Mouse (Mus musculus) small intestine, adult 2 months (tissue): ENCODE data around the gene Git2. TPM values are rescaled to one million over a fixed set of nuclear protein-coding genes. Genes with fewer than 3 reads are reported as not detected.

Experiments used
- H3K27ac ChIP-seq: fragments of 200-500 bp; 2 replicates; pipeline ENCODE4 v1.5.1; 2012; ENCODE audit warnings: low read depth, low read length, control low read depth, inconsistent platforms; ENCODE audit not compliant: insufficient read depth
- H3K27me3 ChIP-seq: fragments of 200-500 bp; 2 replicates; pipeline ENCODE4 v1.6.1; 2012; ENCODE audit warnings: mild to moderate bottlenecking, moderate library complexity, low read length, inconsistent platforms; ENCODE audit not compliant: control insufficient read depth, insufficient read depth
- H3K36me3 ChIP-seq: fragments of 200-500 bp; 2 replicates; pipeline ENCODE4 v1.6.1; 2012; ENCODE audit warnings: mild to moderate bottlenecking, low read length, control low read depth, inconsistent platforms; ENCODE audit not compliant: control insufficient read depth, insufficient read depth
- H3K4me1 ChIP-seq: fragments of 200-500 bp; 2 replicates; pipeline ENCODE4 v1.6.1; 2012; ENCODE audit warnings: low read length, inconsistent platforms, mixed read lengths; ENCODE audit not compliant: control insufficient read depth, insufficient read depth, insufficient read length
- H3K4me3 ChIP-seq: fragments of 200-500 bp; 2 replicates; pipeline ENCODE4 v1.5.1; 2012; ENCODE audit warnings: low read depth, mild to moderate bottlenecking, control low read depth, inconsistent platforms, low read length, moderate library complexity
- CTCF ChIP-seq: fragments of 200-500 bp; IDR thresholded peaks from 2 replicates; pipeline ENCODE4 v1.5.1; 2012; ENCODE audit warnings: low read depth, mild to moderate bottlenecking, control low read depth, inconsistent platforms, low read length, moderate library complexity, mixed read lengths; ENCODE audit not compliant: insufficient replicate concordance, insufficient read length; ENCODE audit errors: extremely low read depth
- POLR2A ChIP-seq: fragments of 200-500 bp; IDR thresholded peaks from 2 replicates; pipeline ENCODE4 v1.6.1; 2012; ENCODE audit warnings: low read depth, mild to moderate bottlenecking, control low read depth, inconsistent platforms, low read length, moderate library complexity
- WGBS: fragments of 180-500 bp; shearing (Covaris S2); methylation state at CpG from one replicate; pipeline ENCODE4 v1.1.7; 2018; 5-methylcytosine and 5-hydroxymethylcytosine counted together
- polyA plus RNA-seq: library from polyadenylated mRNA; depleted of rRNA; stranded (reverse); fragments of >200 nt; gene quantifications from 2 replicates; pipeline ENCODE4 v1.2.3, GENCODE M21; 2012

Gene Git2
- polyA plus RNA-seq, 1 experiment, result 25.1 TPM

- 94% methylated on average over 18 of the region's 18 CpGs for WGBS
- peaks cover 29% of the 10 kb centered on the region for H3K36me3 ChIP-seq
- no peak overlapping the region for H3K27ac ChIP-seq
- H3K27me3 ChIP-seq, result no peaks in the 10 kb centered on the region
- H3K4me3 ChIP-seq, result no peak overlapping the region
- TF ChIP-seq CTCF, result no peak
- TF ChIP-seq POLR2A, result no peak
- H3K4me1 ChIP-seq, result peaks cover 10% of the 10 kb centered on the region
Measured at GRCm38 (mm10) chr5:114714551-114714950, 60.8 kb downstream of the Git2 start.

- H3K27me3 ChIP-seq, result no peaks in the 10 kb centered on the region
- WGBS, result 89% methylated on average over 21 of the region's 21 CpGs
- no peak overlapping the region for H3K27ac ChIP-seq
- H3K4me1 ChIP-seq, result no peaks in the 10 kb centered on the region
- H3K36me3 ChIP-seq, result peaks cover 13% of the 10 kb centered on the region
- no peak for TF ChIP-seq POLR2A
- TF ChIP-seq CTCF, result no peak
- no peak overlapping the region; the same call in 1 of the 2 replicates for H3K4me3 ChIP-seq
Measured at GRCm38 (mm10) chr5:114709357-114709756, 66.0 kb downstream of the Git2 start.

- 55% methylated on average over 15 of the region's 15 CpGs for WGBS
- Histone ChIP-seq H3K27ac (no peak overlapping the region), H3K27me3 (no peaks in the 10 kb centered on the region), H3K36me3 (peaks cover 11% of the 10 kb centered on the region), H3K4me1 (no peaks in the 10 kb centered on the region), H3K4me3 (peak overlapping the region; percentile 100)
- TF ChIP-seq CTCF, result no peak
- TF ChIP-seq POLR2A, result no peak
Measured at GRCm38 (mm10) chr5:114708491-114708890, 66.8 kb downstream of the Git2 start.

GRCm38 (mm10) chr5:114707265-114708068, 67.8 kb downstream of the Git2 start, which contains the start of gene Tchp:
Gene Tchp (plus strand): TSS chr5:114707760.
- WGBS, result 6% methylated on average over 49 of the region's 49 CpGs

DNA sequence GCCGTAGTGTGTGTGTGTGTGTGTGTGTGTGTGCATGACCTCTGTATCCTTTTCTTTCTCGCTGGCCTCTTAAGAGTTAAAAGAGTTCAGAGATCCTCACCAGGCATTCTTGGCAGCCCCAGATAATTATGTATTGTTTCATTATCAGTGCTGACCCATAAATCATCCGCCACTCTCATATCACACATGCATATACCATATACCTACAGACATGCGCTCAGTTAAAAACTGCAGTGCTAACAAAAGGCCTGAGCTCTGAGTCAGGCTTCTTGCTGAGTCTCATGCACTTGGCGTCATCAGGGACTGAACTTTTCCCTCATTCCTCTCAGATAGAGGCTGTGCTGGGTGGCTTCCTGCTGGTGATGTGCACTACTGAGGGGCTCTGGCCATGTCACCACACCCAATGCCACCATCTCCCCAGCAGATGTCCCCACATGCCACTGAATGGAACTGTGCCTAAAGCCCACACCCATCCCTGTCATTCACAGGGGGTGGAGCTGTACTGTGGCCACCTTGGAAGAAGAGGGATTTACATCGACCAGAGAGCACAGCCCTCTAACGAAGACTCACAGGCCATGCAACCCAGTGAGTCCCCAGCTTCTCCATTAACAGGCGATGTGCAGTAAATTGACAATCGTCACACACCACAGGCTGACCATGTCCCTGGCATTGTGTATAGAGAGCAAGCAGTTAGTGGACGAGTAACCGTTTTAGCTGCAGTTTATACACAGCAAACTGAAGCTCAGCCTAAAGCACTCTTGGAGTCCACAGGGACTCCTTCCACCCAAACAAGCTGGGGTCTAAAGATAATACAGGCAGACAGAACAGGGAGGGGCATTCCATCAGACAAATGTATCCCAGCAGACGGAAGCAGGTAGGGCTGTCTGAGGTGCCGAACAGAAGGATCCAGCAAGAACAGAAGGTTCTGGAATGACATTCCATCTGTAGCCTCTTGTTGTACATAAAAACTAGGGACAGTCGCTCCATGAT, 72.6 kb downstream of the Git2 start:
- H3K4me1 ChIP-seq, result no peaks in the 10 kb centered on the region
- no peaks in the 10 kb centered on the region for H3K27me3 ChIP-seq
- 48% methylated on average over 14 of the region's 14 CpGs for WGBS
- no peak overlapping the region for H3K27ac ChIP-seq
- H3K36me3 ChIP-seq, result no peaks in the 10 kb centered on the region
- TF ChIP-seq CTCF, result peak; percentile 40; the same call in 1 of the 2 replicates
- TF ChIP-seq POLR2A, result no peak
- no peak overlapping the region for H3K4me3 ChIP-seq

More at GRCm38 (mm10) chr5:114707265-114708068, 67.8 kb downstream of the Git2 start, which contains the start of gene Tchp:
- no peak within 1 kb of the TSS for H3K27ac ChIP-seq
- TF ChIP-seq POLR2A (no peak; the same call in 1 of the 2 replicates), CTCF (peak; percentile 81; the same call in 1 of the 2 replicates)
- no peaks in the 10 kb centered on the region for H3K4me1 ChIP-seq
- H3K4me3 ChIP-seq, result peak within 1 kb of the TSS; percentile 100
- peaks cover 9% of the 10 kb centered on the region for H3K36me3 ChIP-seq
- no peaks in the 10 kb centered on the region for H3K27me3 ChIP-seq

GRCm38 (mm10) chr5:114699015-114699414, 76.3 kb downstream of the Git2 start:
- H3K27me3 ChIP-seq, result no peaks in the 10 kb centered on the region
- no peak overlapping the region for H3K4me3 ChIP-seq
- no peaks in the 10 kb centered on the region for H3K36me3 ChIP-seq
- no peak overlapping the region for H3K27ac ChIP-seq
- 33% methylated on average over 7 of the region's 7 CpGs for WGBS
- no peak for TF ChIP-seq CTCF
- TF ChIP-seq POLR2A, result no peak
- no peaks in the 10 kb centered on the region for H3K4me1 ChIP-seq

- no peak for TF ChIP-seq CTCF
- 84% methylated on average over 19 of the region's 19 CpGs for WGBS
Measured at GRCm38 (mm10) chr5:114698044-114698746, 77.1 kb downstream of the Git2 start.

More at GRCm38 (mm10) chr5:114698044-114698746, 77.1 kb downstream of the Git2 start:
- Histone ChIP-seq H3K36me3 (no peaks in the 10 kb centered on the region), H3K27me3 (no peaks in the 10 kb centered on the region), H3K4me3 (no peak overlapping the region), H3K27ac (no peak overlapping the region), H3K4me1 (no peaks in the 10 kb centered on the region)
